Mouse (Mus musculus) hindbrain, postnatal 0 days (tissue): Measurements from ENCODE around the gene Acox1. TPM values are rescaled to one million over a fixed set of nuclear protein-coding genes. Genes with fewer than 3 reads are reported as not detected.

Experiments used
- ATAC-seq: fragments of 200-750 bp; cut with Nextera tagmentation; 2 replicates; pipeline ENCODE4 v1.8.0; 2017; ENCODE audit warnings: mild to moderate bottlenecking, moderate TSS enrichment, moderate library complexity
- DNase-seq: peaks from one replicate; pipeline ENCODE4 v3.0.0-alpha.2; 2015; ENCODE audit warnings: low spot score
- H3K27ac ChIP-seq: fragments of 300-500 bp; sonication (generic); 2 replicates; pipeline ENCODE4 v1.5.1; 2014; ENCODE audit warnings: mild to moderate bottlenecking
- H3K27me3 ChIP-seq: fragments of 300-500 bp; sonication (generic); 2 replicates; pipeline ENCODE4 v1.6.1; 2014; ENCODE audit warnings: low read length, mixed read lengths; ENCODE audit not compliant: insufficient read depth
- H3K36me3 ChIP-seq: fragments of 300-500 bp; sonication (generic); 2 replicates; pipeline ENCODE4 v1.6.1; 2014; ENCODE audit warnings: low read length, mixed read lengths; ENCODE audit not compliant: insufficient read depth
- H3K4me1 ChIP-seq: fragments of 300-500 bp; sonication (generic); 2 replicates; pipeline ENCODE4 v1.6.1; 2014; ENCODE audit warnings: antibody characterized with exemption, low read length, mixed read lengths; ENCODE audit not compliant: insufficient read depth
- H3K4me2 ChIP-seq: fragments of 300-500 bp; sonication (generic); 2 replicates; pipeline ENCODE4 v1.6.1; 2014; ENCODE audit warnings: low read depth, mild to moderate bottlenecking, low read length, moderate library complexity, mixed read lengths
- H3K4me3 ChIP-seq: fragments of 300-500 bp; sonication (generic); 2 replicates; pipeline ENCODE4 v1.5.1; 2014; ENCODE audit warnings: low read length
- H3K9ac ChIP-seq: fragments of 300-500 bp; sonication (generic); replicated peaks from 2 replicates; pipeline ENCODE4 v1.6.1; 2014; ENCODE audit warnings: mild to moderate bottlenecking, low read length, moderate library complexity, mixed read lengths
- H3K9me3 ChIP-seq: fragments of 300-500 bp; sonication (generic); 2 replicates; pipeline ENCODE4 v1.6.1; 2016; ENCODE audit warnings: low read length, mixed read lengths
- CTCF ChIP-seq: IDR thresholded peaks from 2 replicates; pipeline ENCODE4 v1.5.1; 2016; ENCODE audit warnings: antibody characterized with exemption, control low read depth, low read depth
- WGBS: fragments of 180-500 bp; shearing (Covaris S2); extraction: QIAGEN DNeasy Blood & Tissue Kit; methylation state at CpG from one replicate; pipeline ENCODE4 v1.1.7; 2014; 5-methylcytosine and 5-hydroxymethylcytosine counted together
- polyA plus RNA-seq: library from polyadenylated mRNA; unstranded; fragments of >200 nt; fragmentation: Nextera tagmentation; extraction: Ambion mirVana; gene quantifications from 2 replicates; pipeline ENCODE4 v1.2.1, GENCODE M21; 2015
- total RNA-seq: library from RNA; depleted of rRNA; stranded (reverse); fragments of >200 nt; gene quantifications from 2 replicates; pipeline ENCODE4 v1.2.3, GENCODE M21; 2014

Gene Acox1
- total and polyA plus RNA-seq, 2 experiments from 2014 or later, result 65.0 to 112 TPM

DNA sequence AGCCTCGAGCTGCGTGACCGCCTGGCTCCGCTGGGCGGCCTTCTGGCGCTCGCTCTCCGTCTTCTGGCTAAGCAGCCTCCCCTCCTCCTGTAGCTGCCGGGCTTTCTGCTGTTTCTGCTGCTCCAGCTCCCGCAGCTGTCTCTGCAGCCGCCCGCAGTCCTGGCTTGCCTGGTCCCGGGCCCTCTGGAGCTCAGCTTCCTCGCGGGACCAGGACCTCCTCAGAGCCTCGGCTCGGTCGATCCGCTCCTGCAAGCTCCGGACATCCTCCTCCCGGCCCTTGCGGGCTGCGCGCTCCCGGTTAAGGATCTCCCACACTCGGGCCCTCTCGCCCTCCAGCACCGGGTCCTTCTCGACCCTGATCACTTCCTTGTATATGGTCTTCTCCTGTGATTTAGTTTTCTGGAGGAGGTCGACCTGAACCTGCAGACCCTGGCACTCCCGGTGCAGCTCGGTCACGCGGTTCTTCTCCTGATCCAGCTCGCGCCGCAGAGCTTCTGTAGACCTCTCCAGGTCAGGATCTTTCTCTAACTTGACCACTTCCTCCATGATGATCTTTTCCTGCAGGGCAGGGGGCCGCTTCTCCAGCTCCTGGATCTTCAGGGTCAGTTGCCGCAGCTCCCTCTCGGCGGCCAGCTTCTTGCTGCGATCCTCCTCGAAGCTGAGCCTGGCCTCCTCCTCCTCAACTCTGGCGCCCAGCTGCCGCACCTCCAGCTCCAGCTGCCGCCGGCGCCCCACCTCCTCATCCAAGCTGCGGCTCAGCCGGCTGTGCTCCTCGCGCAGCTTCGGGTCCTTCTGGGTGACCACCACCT is 23.3 kb upstream of the Acox1 start:
- no peak overlapping the region; the same call in 1 of the 2 replicates for H3K9ac ChIP-seq
- DNase-seq, result peak; percentile 25

GRCm38 (mm10) chr11:116219885-116220284 is 21.0 kb upstream of the Acox1 start:
- H3K36me3 ChIP-seq, result no peaks in the 10 kb centered on the region
- H3K9ac ChIP-seq, result no peak overlapping the region
- no peak for ATAC-seq
- H3K27me3 ChIP-seq, result peaks cover 25% of the 10 kb centered on the region; the same call in 1 of the 2 replicates
- peaks cover 5% of the 10 kb centered on the region; the same call in 1 of the 2 replicates for H3K4me1 ChIP-seq
- DNase-seq, result peak; percentile 62
- H3K4me2 ChIP-seq, result no peak overlapping the region
- H3K4me3 ChIP-seq, result no peak overlapping the region
- H3K9me3 ChIP-seq, result no peaks in the 10 kb centered on the region
- H3K27ac ChIP-seq, result no peak overlapping the region
- peak; percentile 69 for TF ChIP-seq CTCF
- 36% methylated on average over 4 of the region's 4 CpGs for WGBS

More for the DNA sequence above, 23.3 kb upstream of the Acox1 start:
- Histone ChIP-seq H3K36me3 (no peaks in the 10 kb centered on the region), H3K27ac (peak overlapping the region; percentile 7; the same call in 1 of the 2 replicates), H3K27me3 (peaks cover 25% of the 10 kb centered on the region; the same call in 1 of the 2 replicates), H3K9me3 (no peaks in the 10 kb centered on the region), H3K4me2 (peak overlapping the region; percentile 52), H3K4me1 (peaks cover 5% of the 10 kb centered on the region; the same call in 1 of the 2 replicates), H3K4me3 (peak overlapping the region; percentile 23)
- 15% methylated on average over 53 of the region's 53 CpGs for WGBS
- peak; percentile 22; the same call in 1 of the 2 replicates for TF ChIP-seq CTCF
- no peak for ATAC-seq

DNA sequence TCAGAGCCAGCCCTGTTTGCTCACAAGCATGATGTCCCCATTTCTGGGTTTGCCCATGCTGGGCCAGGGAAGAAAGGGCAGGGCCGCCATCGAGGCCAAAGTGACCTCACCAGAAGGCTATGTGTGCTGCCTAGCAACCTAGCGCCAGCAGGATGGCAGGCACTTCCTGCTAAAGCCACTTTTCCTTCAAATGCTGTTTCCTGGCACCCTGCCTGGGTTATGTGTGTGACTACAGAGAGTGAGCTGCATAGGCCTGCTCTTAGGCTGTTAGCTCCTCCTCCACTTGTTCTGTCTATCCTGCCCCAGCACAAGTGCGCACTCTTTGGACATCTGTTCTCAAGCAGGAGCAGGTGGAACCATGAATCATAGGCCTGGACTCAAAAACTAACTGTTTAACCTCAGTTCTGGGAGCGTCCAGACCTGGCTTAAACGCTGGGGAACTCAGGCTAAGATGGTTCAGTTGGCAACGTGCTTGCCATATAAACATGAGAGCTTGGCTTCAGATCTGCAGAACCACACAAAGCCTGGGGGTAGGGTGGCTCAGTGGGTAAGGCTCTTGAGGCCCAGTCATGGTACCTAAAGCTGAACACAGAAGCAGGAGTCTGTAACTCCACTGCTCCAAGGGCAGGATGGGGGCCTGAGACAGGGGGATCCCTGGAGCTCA is 20.0 kb upstream of the Acox1 start:
- 29% methylated on average over 7 of the region's 7 CpGs for whole genome bisulfite sequencing
- no peak overlapping the region for H3K4me3 ChIP-seq
- peaks cover 5% of the 10 kb centered on the region; the same call in 1 of the 2 replicates for H3K4me1 ChIP-seq
- H3K9me3 ChIP-seq, result no peaks in the 10 kb centered on the region
- TF ChIP-seq CTCF, result no peak
- peak; percentile 93 for DNase-seq
- H3K27me3 ChIP-seq, result peaks cover 21% of the 10 kb centered on the region; the same call in 1 of the 2 replicates
- H3K4me2 ChIP-seq, result no peak overlapping the region
- no peak overlapping the region for H3K9ac ChIP-seq
- H3K36me3 ChIP-seq, result no peaks in the 10 kb centered on the region
- peak overlapping the region; percentile 70 for H3K27ac ChIP-seq
- peak; percentile 87 for ATAC-seq

- no peak; the same call in 1 of the 2 replicates for ATAC-seq
- peak overlapping the region; percentile 70; the same call in 1 of the 2 replicates for H3K27ac ChIP-seq
Observed at GRCm38 (mm10) chr11:116218263-116218662, 19.4 kb upstream of the Acox1 start.

GRCm38 (mm10) chr11:116216549-116216948 is 17.7 kb upstream of the Acox1 start:
- Histone ChIP-seq H3K27me3 (peaks cover 9% of the 10 kb centered on the region; the same call in 1 of the 2 replicates), H3K4me1 (peaks cover 5% of the 10 kb centered on the region; the same call in 1 of the 2 replicates), H3K9me3 (no peaks in the 10 kb centered on the region), H3K9ac (no peak overlapping the region), H3K4me3 (no peak overlapping the region), H3K36me3 (no peaks in the 10 kb centered on the region), H3K27ac (no peak overlapping the region), H3K4me2 (no peak overlapping the region)
- DNase-seq (no peak), ATAC-seq (no peak)
- WGBS, result 83% methylated on average over 11 of the region's 11 CpGs
- no peak for TF ChIP-seq CTCF

More at GRCm38 (mm10) chr11:116218263-116218662, 19.4 kb upstream of the Acox1 start:
- Histone ChIP-seq H3K4me2 (no peak overlapping the region), H3K4me1 (peaks cover 5% of the 10 kb centered on the region; the same call in 1 of the 2 replicates), H3K4me3 (no peak overlapping the region), H3K9me3 (no peaks in the 10 kb centered on the region), H3K27me3 (peaks cover 16% of the 10 kb centered on the region; the same call in 1 of the 2 replicates), H3K9ac (no peak overlapping the region), H3K36me3 (no peaks in the 10 kb centered on the region)
- TF ChIP-seq CTCF, result no peak
- 49% methylated on average over 2 of the region's 2 CpGs for WGBS
- DNase-seq, result no peak

DNA sequence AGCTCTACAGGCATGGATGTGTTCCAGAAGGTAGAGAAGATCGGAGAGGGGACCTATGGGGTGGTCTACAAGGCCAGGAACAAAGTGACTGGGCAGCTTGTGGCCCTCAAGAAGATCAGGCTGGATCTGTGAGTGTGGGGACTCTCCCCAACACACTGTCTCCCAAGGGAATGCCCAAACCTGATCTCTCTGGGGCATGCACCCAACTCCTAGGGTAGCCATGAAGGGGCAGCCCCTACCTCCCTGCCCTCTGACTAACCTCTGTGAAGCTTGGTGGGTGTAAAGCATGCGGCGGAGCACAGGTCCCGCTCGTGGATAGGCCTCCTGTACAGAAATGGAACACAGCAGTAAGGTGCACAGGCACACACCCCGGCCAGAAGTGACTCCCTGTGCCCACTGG is 17.1 kb upstream of the Acox1 start:
- WGBS, result 88% methylated on average over 6 of the region's 6 CpGs
- TF ChIP-seq CTCF, result no peak
- Histone ChIP-seq H3K27ac (no peak overlapping the region), H3K9ac (no peak overlapping the region), H3K9me3 (no peaks in the 10 kb centered on the region), H3K4me2 (no peak overlapping the region), H3K4me3 (no peak overlapping the region), H3K27me3 (peaks cover 5% of the 10 kb centered on the region; the same call in 1 of the 2 replicates), H3K4me1 (peaks cover 5% of the 10 kb centered on the region; the same call in 1 of the 2 replicates), H3K36me3 (no peaks in the 10 kb centered on the region)
- ATAC-seq, result no peak
- DNase-seq, result no peak
